Mouse (Mus musculus) olfactory bulb, adult 2 months (tissue): ENCODE data around the gene Rnft1.

Experiments used
- CTCF ChIP-seq: fragments of 200-500 bp; IDR thresholded peaks from 2 replicates; pipeline ENCODE4 v1.5.1; 2012; ENCODE audit warnings: low read depth, mild to moderate bottlenecking, low read length, moderate library complexity; ENCODE audit not compliant: insufficient read depth
- POLR2A ChIP-seq: fragments of 200-500 bp; IDR thresholded peaks from 2 replicates; pipeline ENCODE4 v1.6.1; 2012; ENCODE audit warnings: mild to moderate bottlenecking, low read depth, low read length, moderate library complexity; ENCODE audit not compliant: insufficient read depth

- TF ChIP-seq CTCF = no peak
- no peak for TF ChIP-seq POLR2A
These were observed 32.8 kb downstream of the Rnft1 start for GRCm38 (mm10) chr11:86517229-86517628.
